Mouse (Mus musculus) limb, embryonic 10.5 days (tissue): ENCODE measurements at regions not wholly inside any gene's neighbourhood (a gene's known extent, or its start where the extent isn't known, plus 50 kb on each side); places are given as distances from the start of the nearest gene placed in this dataset.

Experiments
- DNase-seq: peaks from one replicate; pipeline ENCODE4 v3.0.0-alpha.2; 2017; ENCODE audit warnings: low spot score
- H3K27ac ChIP-seq: fragments of 300-500 bp; sonication (generic); 2 replicates; pipeline ENCODE4 v1.5.1; 2016; ENCODE audit warnings: mild to moderate bottlenecking
- H3K27me3 ChIP-seq: fragments of 300-500 bp; sonication (generic); 2 replicates; pipeline ENCODE4 v1.6.1; 2016; ENCODE audit warnings: low read depth, mild to moderate bottlenecking; ENCODE audit not compliant: poor library complexity, severe bottlenecking
- H3K36me3 ChIP-seq: fragments of 300-500 bp; sonication (generic); 2 replicates; pipeline ENCODE4 v1.6.1; 2016; ENCODE audit warnings: mild to moderate bottlenecking, moderate library complexity
- H3K4me1 ChIP-seq: fragments of 300-500 bp; sonication (generic); 2 replicates; pipeline ENCODE4 v1.6.1; 2016
- H3K4me3 ChIP-seq: fragments of 300-500 bp; sonication (generic); 2 replicates; pipeline ENCODE4 v1.5.1; 2016; ENCODE audit warnings: mild to moderate bottlenecking, moderate library complexity
- H3K9me3 ChIP-seq: fragments of 300-500 bp; sonication (generic); replicated peaks from 2 replicates; pipeline ENCODE4 v1.6.1; 2016; ENCODE audit warnings: mild to moderate bottlenecking
- WGBS: fragments of 180-500 bp; shearing (Covaris S2); methylation state at CpG from one replicate; pipeline ENCODE4 v1.1.7; 2016; 5-methylcytosine and 5-hydroxymethylcytosine counted together

- Histone ChIP-seq H3K4me1 (no peaks in the 10 kb centered on the region), H3K9me3 (no peaks in the 10 kb centered on the region), H3K27ac (no peak overlapping the region), H3K36me3 (no peaks in the 10 kb centered on the region), H3K27me3 (no peaks in the 10 kb centered on the region), H3K4me3 (no peak overlapping the region)
- DNase-seq, result no peak
- WGBS, result 53% methylated on average over 8 of the region's 8 CpGs
Measured at GRCm38 (mm10) chr12:7543281-7543981, 434.0 kb upstream of the Apob start.

- no peak for DNase-seq
- Histone ChIP-seq H3K27me3 (no peaks in the 10 kb centered on the region), H3K4me3 (no peak overlapping the region), H3K36me3 (no peaks in the 10 kb centered on the region), H3K27ac (no peak overlapping the region), H3K4me1 (no peaks in the 10 kb centered on the region), H3K9me3 (no peaks in the 10 kb centered on the region)
- 75% methylated on average over 1 of the region's 1 CpGs for WGBS
Measured at GRCm38 (mm10) chr12:7548759-7549158, 428.7 kb upstream of the Apob start.

- Histone ChIP-seq H3K36me3 (no peaks in the 10 kb centered on the region), H3K4me1 (peaks cover 2% of the 10 kb centered on the region; the same call in 1 of the 2 replicates), H3K9me3 (no peaks in the 10 kb centered on the region), H3K4me3 (no peak overlapping the region), H3K27ac (no peak overlapping the region), H3K27me3 (no peaks in the 10 kb centered on the region)
- DNase-seq, result no peak
- WGBS, result 94% methylated on average over 1 of the region's 1 CpGs
Measured at GRCm38 (mm10) chr12:7560245-7560644, 417.2 kb upstream of the Apob start.

- Histone ChIP-seq H3K4me1 (no peaks in the 10 kb centered on the region), H3K9me3 (no peaks in the 10 kb centered on the region), H3K27me3 (no peaks in the 10 kb centered on the region), H3K36me3 (no peaks in the 10 kb centered on the region), H3K27ac (no peak overlapping the region), H3K4me3 (no peak overlapping the region)
- DNase-seq, result no peak
- WGBS, result 94% methylated on average over 2 of the region's 2 CpGs
Measured at GRCm38 (mm10) chr12:7576081-7576480, 401.4 kb upstream of the Apob start.

GRCm38 (mm10) chr12:7587501-7587900, 389.9 kb upstream of the Apob start:
- no peaks in the 10 kb centered on the region for H3K9me3 ChIP-seq
- H3K4me3 ChIP-seq, result no peak overlapping the region
- DNase-seq, result no peak
- H3K36me3 ChIP-seq, result no peaks in the 10 kb centered on the region
- no peak overlapping the region for H3K27ac ChIP-seq
- no peaks in the 10 kb centered on the region for H3K4me1 ChIP-seq
- no peaks in the 10 kb centered on the region for H3K27me3 ChIP-seq

GRCm38 (mm10) chr12:7611272-7612092, 366.0 kb upstream of the Apob start:
- Histone ChIP-seq H3K27ac (no peak overlapping the region; the same call in 1 of the 2 replicates), H3K27me3 (no peaks in the 10 kb centered on the region), H3K4me1 (peaks cover 6% of the 10 kb centered on the region), H3K4me3 (no peak overlapping the region), H3K9me3 (no peaks in the 10 kb centered on the region), H3K36me3 (no peaks in the 10 kb centered on the region)
- 48% methylated on average over 3 of the region's 3 CpGs for WGBS
- no peak for DNase-seq

GRCm38 (mm10) chr12:7636417-7637175, 340.9 kb upstream of the Apob start:
- Histone ChIP-seq H3K4me1 (no peaks in the 10 kb centered on the region), H3K4me3 (no peak overlapping the region), H3K27me3 (no peaks in the 10 kb centered on the region), H3K9me3 (no peaks in the 10 kb centered on the region), H3K36me3 (no peaks in the 10 kb centered on the region), H3K27ac (no peak overlapping the region)
- WGBS, result 71% methylated on average over 4 of the region's 4 CpGs
- no peak for DNase-seq

- Histone ChIP-seq H3K9me3 (no peaks in the 10 kb centered on the region), H3K36me3 (no peaks in the 10 kb centered on the region), H3K27me3 (no peaks in the 10 kb centered on the region), H3K4me1 (no peaks in the 10 kb centered on the region), H3K27ac (no peak overlapping the region), H3K4me3 (no peak overlapping the region)
- WGBS, result 87% methylated on average over 4 of the region's 4 CpGs
- DNase-seq, result no peak
Measured at GRCm38 (mm10) chr12:7637629-7638028, 339.8 kb upstream of the Apob start.

- 97% methylated on average over 3 of the region's 3 CpGs for WGBS
- DNase-seq, result no peak
- no peak overlapping the region for H3K27ac ChIP-seq
Measured at GRCm38 (mm10) chr12:7650851-7651250, 326.6 kb upstream of the Apob start.

GRCm38 (mm10) chr12:7662027-7662426, 315.4 kb upstream of the Apob start:
- no peaks in the 10 kb centered on the region for H3K4me1 ChIP-seq
- no peak overlapping the region for H3K4me3 ChIP-seq
- H3K9me3 ChIP-seq, result no peaks in the 10 kb centered on the region
- H3K27me3 ChIP-seq, result no peaks in the 10 kb centered on the region
- 63% methylated on average over 3 of the region's 3 CpGs for WGBS
- no peaks in the 10 kb centered on the region for H3K36me3 ChIP-seq
- no peak for DNase-seq
- no peak overlapping the region for H3K27ac ChIP-seq

More at GRCm38 (mm10) chr12:7650851-7651250, 326.6 kb upstream of the Apob start:
- Histone ChIP-seq H3K4me3 (no peak overlapping the region), H3K9me3 (no peaks in the 10 kb centered on the region), H3K36me3 (no peaks in the 10 kb centered on the region), H3K27me3 (no peaks in the 10 kb centered on the region), H3K4me1 (no peaks in the 10 kb centered on the region)

- 72% methylated on average over 3 of the region's 3 CpGs for WGBS
- no peak for DNase-seq
- H3K4me1 ChIP-seq, result no peaks in the 10 kb centered on the region
- no peaks in the 10 kb centered on the region for H3K9me3 ChIP-seq
- no peaks in the 10 kb centered on the region for H3K36me3 ChIP-seq
- no peak overlapping the region for H3K27ac ChIP-seq
- no peaks in the 10 kb centered on the region for H3K27me3 ChIP-seq
- no peak overlapping the region for H3K4me3 ChIP-seq
Measured at GRCm38 (mm10) chr12:7670114-7670513, 307.3 kb upstream of the Apob start.

- Histone ChIP-seq H3K27me3 (no peaks in the 10 kb centered on the region), H3K4me3 (no peak overlapping the region), H3K27ac (no peak overlapping the region), H3K4me1 (no peaks in the 10 kb centered on the region), H3K36me3 (no peaks in the 10 kb centered on the region), H3K9me3 (no peaks in the 10 kb centered on the region)
- no peak for DNase-seq
- WGBS, result 50% methylated on average over 1 of the region's 1 CpGs
Measured at GRCm38 (mm10) chr12:7670561-7670960, 306.9 kb upstream of the Apob start.

GRCm38 (mm10) chr12:7691996-7692395, 285.5 kb upstream of the Apob start:
- no peak overlapping the region for H3K27ac ChIP-seq
- H3K36me3 ChIP-seq, result no peaks in the 10 kb centered on the region
- DNase-seq, result no peak
- no peak overlapping the region for H3K4me3 ChIP-seq
- H3K4me1 ChIP-seq, result peaks cover 13% of the 10 kb centered on the region
- 35% methylated on average over 7 of the region's 7 CpGs for WGBS
- H3K9me3 ChIP-seq, result no peaks in the 10 kb centered on the region
- H3K27me3 ChIP-seq, result no peaks in the 10 kb centered on the region
